Mouse (Mus musculus): ENCODE results near the gene Arxes2.
"Not testable (repeated sequence)": the region's sequence is repeated elsewhere in the genome, so short reads cannot be mapped to it uniquely, and the experiment has no call there.

Arxes2 gene

GRCm38 (mm10) chrX:135993664-135994119 is at the start of gene Arxes2:
TSS of gene Arxes2 (plus strand) at chrX:135993824.
- DNase-seq (ENCODE audit: low read depth, low spot score), result not testable (repeated sequence)

- no peak for DNase-seq (ENCODE audit: low read depth, low spot score)
These were observed 44.8 kb upstream of the Arxes2 start for GRCm38 (mm10) chrX:135948699-135949437.

- no peak for DNase-seq (ENCODE audit: low read depth, low spot score)
These were observed 36.5 kb upstream of the Arxes2 start for GRCm38 (mm10) chrX:135956988-135957690.

DNA sequence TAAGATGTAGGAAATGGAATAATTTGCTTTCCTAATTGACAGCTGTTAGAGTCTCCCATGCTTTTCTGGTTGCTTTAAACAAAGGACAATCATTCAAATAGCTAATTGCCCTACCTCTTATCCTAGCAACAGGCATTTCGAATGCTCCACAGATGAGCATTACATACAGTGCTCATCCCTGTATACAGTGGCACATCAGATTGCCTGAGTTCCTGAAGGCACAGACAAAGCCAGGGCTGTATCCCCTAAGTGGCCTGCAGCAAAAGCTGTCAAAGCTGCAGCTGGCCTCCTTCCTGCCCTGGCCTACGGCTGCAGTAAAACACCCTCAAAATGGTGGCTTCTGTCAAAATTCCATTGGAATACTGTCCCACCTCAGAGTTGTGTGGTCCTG is 35.9 kb upstream of the Arxes2 start:
- no peak for DNase-seq (ENCODE audit: low read depth, low spot score)

DNA sequence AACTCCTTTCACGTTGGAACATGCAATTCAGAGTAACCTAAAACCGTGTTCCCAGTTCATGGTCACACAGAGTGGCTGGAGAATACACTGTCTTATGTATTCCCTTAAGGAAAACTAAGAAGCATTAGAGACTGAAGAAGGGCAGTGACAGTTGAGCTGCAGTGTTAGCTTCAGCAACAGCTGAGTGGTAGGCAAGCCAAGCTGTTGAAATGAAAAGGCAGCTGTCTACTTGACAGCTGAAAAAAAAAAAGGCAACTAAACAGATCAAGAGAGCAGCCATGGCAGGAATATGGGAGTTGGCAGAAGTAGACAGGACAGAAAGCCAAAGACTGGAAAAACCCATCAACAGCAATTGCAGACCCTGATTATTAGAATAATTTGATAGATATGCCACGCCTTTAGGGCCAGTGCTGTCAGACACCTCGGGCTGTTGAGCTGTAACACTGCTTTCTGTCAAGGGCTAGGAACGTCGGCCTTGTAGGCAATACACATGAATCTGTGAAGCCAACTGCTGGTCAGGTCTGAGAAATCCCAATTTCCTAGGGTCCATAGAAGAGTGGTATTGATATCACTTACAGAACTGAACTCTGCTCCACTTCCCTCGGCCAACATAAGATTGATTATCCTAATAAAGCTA is 34.9 kb upstream of the Arxes2 start:
- no peak for DNase-seq (ENCODE audit: low read depth, low spot score)

- no peak for DNase-seq (ENCODE audit: low read depth, low spot score)
These were observed 34.1 kb upstream of the Arxes2 start for GRCm38 (mm10) chrX:135959536-135959935.

DNA sequence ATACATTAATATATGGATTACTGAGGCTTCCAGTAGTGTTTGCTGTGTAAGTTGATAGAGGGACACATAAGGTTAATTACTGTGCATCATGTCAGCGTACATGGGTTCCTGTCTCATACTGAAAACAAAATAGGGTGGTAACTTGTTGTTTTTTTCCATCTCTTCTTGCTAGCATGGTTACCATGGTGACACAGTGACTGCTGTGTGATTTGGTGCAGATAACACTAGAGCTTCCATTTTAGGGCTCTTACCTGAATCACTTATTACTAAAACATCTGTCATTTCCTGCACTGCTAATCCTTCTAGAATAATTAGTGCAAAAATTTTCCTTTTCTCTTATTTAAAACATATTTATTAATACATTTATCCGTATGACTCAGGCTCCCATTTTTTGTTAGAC is 31.3 kb upstream of the Arxes2 start:
- peak; percentile 69 for DNase-seq (ENCODE audit: low read depth, low spot score)

- DNase-seq (ENCODE audit: low read depth, low spot score), result peak; percentile 6
These were observed 30.5 kb upstream of the Arxes2 start for GRCm38 (mm10) chrX:135963130-135963529.

GRCm38 (mm10) chrX:135963629-135964028 is 30.0 kb upstream of the Arxes2 start:
- peak; percentile 62 for DNase-seq (ENCODE audit: low read depth, low spot score)

DNA sequence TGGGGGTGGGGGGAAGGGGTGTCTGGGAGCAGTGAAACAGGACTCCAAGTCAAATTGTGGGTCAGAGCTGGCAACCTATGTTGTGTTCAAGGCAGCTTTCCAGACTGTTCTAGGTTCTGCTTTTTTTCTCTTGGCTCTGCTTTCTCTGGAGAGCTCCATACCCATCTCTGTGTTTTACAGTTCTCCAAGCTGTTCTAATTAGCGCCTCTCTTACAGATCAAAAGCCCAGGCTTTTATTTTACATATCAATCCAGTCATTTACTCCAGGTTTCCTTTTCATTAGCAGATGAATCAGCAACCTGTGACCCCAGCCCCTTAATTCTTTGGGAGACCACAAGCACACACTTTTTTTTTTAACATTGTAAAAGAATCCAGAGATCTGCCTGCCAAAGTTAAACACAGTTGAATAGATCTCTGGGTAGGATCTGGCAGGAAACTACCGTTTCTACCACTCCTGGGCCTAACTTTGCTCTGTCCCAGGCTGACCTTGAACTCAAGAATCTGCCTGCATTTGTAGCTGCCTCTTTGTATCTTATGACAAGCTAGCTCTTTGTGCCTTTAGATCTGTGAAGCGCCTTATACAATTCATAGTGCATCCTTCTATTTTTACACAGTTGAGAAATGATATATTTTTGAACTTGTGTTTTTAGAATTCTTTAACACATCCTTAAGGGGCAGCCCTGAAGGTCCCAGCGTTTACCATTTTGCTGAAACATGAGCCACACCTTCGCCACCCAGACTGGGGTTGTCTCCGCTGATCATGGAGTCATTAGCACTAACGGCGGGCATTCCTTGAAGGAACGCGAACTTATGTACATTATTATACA is 19.8 kb upstream of the Arxes2 start:
- DNase-seq (ENCODE audit: low read depth, low spot score), result no peak

DNA sequence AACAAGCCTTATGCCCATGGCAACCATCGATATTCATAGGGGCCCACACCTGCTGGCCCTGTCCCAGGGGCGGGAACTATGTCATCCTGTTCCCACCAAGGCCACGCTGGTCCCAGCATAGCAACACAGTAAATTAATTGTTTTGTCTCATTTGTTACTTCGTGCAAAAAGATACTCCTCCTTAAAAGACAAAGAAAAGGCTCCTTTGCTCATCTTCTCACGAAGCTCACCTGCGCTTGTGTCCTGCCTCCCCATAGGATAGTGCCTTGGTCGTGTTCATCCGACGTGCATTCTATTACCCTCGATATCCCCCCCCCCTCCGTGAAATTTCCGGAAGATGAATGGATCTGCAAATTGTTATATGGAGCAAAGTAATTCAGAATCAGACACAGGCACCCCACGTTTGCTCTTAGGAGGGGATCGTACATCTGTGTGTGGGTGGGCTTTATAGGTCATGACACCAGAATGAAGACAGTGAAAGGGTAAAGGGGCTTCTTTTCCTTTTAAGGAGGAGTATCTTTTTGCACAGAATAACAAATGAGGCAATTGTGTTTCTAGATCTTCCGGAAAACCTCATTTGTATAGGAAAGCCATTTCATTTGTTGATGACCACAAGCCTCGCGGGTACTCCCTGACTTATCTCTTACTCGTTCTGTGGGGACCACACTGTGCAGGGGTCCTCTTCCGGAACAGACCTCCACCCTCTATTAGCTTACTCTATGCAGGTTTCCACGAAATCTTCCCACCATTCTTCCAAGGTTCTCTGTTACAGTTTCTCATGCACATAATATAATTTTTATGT is 19.0 kb upstream of the Arxes2 start:
- DNase-seq (ENCODE audit: low read depth, low spot score), result no peak

DNA sequence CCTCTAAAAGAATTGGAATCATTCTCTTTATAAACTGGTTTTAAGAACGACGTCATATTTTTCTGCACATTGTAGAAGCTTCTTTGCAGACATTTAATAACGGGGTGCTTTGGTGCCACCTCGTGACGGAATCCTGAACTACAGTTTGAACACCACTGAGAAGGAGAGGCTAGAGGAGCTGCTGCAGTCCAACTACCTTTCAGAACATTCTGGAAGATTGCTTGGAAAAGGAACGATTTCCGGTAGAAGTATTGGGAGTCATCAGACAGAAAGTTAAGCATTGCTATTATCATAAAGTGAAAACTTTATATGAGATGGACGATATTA is 18.4 kb upstream of the Arxes2 start:
- peak; percentile 77 for DNase-seq (ENCODE audit: low read depth, low spot score)

GRCm38 (mm10) chrX:135984539-135985260 is 8.9 kb upstream of the Arxes2 start:
- no peak for DNase-seq (ENCODE audit: low read depth, low spot score)

- no peak for DNase-seq (ENCODE audit: low read depth, low spot score)
These were observed 7.4 kb upstream of the Arxes2 start for GRCm38 (mm10) chrX:135986267-135986666.

- DNase-seq (ENCODE audit: low read depth, low spot score), result no peak
These were observed 3.0 kb upstream of the Arxes2 start for GRCm38 (mm10) chrX:135990661-135991060.

- DNase-seq (ENCODE audit: low read depth, low spot score), result not testable (repeated sequence)
These were observed 431 bp upstream of the Arxes2 start for GRCm38 (mm10) chrX:135993192-135993594.

DNA sequence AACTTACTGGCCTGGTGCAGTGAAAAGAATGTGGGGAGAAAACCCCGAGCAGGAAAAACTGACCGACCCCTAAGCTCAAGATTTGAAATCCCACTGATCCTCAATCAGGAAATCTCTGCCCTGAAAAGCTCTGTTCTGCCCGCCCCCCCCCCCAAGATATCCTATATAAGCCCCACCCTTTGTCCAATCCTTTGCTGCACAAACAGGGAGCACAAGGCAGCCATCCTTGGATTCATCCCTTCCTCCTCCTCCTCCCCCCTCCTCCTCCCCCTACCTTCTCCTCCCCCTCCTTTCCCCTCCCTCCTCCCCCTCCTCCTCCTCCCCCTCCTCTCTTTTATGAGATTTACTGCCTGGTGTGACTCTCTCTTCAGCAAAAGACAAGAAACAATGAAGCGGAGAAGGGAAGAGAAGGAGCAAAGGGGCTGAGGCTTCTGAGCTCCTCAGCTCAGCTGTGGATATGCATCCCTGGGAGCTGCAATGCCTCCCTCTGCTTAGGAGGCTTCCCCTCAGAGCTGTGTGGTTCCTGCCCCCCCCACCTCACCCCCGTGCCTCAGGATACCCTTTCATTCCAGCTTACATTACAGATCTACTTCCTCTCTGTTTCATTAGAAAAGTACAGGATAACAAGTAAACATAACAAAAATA is 13.7 kb downstream of the Arxes2 start:
- DNase-seq (ENCODE audit: low read depth, low spot score), result no peak

GRCm38 (mm10) chrX:136014392-136014791 is 20.8 kb downstream of the Arxes2 start:
- DNase-seq (ENCODE audit: low read depth, low spot score), result no peak

GRCm38 (mm10) chrX:136030331-136030730 is 36.7 kb downstream of the Arxes2 start:
- no peak for DNase-seq (ENCODE audit: low read depth, low spot score)
